Mouse (Mus musculus) cerebellum, adult 18-20 months (tissue): Measurements from ENCODE around the gene Tns1.
A peak's percentile ranks its signal among the peaks of the same experiment; 100 is the strongest.

ENCODE experiments used
- DNase-seq, 2 experiments: peaks; one replicate each; pipeline ENCODE4 v3.0.0; 2021

Gene Tns1

DNA sequence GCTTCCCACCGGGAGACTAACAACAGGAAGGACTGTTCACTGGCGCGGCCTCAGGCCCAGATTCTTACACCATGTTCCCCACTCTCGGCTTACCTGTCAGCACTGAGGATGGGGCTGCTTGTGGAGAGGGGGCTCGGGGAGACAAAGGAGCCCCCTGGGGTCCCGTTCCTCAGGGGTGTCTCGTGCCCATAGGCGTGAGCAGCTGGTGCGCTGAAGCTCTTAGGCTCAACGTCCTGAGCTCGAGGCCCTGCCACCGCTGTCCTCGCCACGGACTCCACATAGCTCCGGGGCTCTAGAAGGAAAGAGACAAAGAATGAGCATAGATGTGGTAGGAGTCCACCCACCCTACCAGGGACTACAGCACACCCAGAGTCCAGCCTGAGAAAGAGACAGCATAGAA lies 196.4 kb downstream of the Tns1 start:
- DNase-seq = no peak

DNA sequence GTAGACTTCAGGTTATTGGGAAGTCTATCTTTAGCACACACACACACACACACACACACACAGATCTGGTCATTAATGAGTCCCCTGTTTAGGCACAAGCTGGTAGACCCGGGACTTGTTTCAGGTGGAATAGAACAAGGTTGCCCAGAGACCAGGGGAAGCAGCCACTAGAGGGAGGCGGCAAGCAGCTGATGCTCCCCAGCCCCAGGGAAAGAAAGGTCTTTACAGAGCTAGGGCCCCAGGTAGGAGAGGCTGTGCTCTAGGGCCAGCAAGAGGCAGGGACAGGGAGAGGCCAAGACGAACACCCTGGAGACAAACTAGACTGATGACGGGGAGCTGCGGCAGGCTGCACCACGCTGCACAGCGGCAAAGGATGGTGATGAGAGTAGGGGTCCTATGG lies 198.0 kb downstream of the Tns1 start:
- DNase-seq = no peak

DNA sequence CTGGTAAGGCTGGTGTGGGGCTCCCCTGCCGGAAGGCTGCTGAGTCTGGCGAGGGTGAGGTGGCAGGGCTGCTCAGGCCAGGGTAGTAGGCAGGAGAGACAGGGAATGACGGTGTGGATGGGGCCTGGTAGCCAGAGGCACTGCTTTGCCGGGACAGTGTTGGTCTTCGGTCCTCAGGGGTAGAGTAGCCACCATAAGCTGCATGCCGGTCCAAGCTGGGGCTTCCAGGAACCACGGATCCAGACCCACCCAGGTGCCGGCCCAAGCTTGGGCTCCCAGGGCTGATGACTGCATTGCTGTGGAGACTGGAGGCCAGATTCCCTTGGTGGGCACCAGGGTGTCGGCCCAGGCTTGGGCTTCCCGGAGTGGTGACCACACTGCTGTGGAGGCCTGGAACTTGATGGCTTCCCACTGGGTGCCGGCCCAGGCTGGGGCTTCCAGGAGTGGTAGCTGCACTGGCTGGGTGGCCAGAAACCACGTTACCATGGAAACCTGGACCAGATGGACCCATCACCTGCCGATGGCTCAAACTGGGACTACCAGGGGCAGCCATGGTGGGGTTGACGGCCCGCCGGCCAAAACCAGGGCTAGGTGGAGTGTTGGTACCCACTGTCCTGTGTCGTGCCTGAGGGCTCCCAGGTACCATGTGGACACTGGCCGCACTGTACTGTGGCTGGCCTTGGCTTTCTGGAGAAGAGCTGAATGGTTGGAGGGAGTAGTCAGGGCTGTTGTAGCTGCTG lies 199.2 kb downstream of the Tns1 start:
- DNase-seq = no peak

DNA sequence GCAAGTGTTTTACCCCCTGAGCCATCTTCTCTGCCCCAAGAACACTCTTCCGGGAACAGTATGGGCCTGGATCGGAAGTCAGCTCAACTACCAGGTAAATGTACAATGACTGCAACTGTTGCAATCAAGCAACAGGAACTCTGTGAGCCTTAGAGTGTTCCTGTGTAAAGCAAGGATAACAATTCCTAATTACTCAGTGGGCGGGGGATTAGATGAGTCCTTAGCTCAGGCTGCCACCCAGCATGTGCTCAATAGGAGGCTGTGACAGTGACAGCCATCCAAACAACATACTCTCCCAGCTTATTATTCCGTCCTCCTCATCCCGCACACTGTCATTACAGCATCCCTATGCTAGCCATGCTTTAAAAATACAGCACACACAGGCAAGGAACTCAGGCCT lies 200.0 kb downstream of the Tns1 start:
- no peak for DNase-seq

DNA sequence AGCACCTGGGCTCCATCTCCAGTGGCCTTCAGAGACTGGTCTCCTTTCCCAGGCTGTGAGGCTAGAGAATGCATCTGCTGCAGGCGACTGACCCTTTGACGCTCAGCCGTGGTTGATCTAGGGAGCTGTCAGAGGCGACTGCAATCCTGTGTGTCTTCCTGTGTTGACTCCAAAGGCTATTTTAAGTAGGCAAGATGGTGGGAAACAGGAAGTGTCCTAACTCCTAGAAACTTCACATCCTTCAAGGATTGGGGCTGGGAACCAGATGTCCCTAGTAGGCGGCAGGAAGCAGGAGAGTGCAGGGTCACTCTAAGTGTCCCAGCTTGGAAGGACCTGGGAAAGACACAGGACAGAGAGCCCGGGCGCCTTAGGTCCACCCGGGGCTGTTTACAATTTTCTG lies 201.1 kb downstream of the Tns1 start:
- DNase-seq = no peak

DNA sequence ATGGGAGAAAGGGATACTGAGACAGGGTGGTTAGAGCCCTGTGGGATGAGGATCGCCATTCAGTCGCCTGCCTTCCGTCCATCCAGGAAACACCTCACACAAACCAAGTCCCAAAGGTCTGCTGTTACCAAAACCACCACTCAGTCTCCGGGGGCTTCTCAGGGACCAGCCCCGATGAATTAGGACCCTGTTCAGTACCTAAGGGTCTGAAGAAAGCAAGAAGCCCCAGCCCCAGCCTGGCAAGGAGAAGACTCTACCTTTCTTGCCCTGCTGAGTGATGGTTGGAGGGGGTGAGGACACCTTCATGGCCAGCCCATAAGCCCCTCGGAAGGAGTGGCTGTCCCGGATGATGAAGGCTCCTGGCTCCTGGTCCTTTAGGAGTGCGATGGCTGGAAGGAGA lies 203.5 kb downstream of the Tns1 start:
- no peak for DNase-seq

DNA sequence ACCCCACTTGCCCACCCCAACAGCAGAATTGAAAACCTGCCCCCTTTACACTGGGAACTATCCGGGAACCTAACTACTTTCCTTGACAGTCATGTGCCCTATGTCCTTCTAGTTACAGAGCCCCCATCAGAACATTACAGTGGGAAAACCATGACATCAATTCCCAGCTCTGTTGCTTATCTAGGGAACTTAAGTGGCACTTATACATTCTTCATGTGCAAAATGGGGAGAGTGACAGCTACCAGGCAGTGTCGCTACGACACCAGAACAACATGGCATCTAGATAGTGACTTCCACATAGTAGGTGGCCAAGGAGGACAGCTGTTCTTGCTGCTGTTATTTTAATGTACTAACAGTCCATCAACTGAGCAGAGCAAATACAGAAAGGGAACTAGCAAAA lies 204.3 kb downstream of the Tns1 start:
- DNase-seq = no peak

DNA sequence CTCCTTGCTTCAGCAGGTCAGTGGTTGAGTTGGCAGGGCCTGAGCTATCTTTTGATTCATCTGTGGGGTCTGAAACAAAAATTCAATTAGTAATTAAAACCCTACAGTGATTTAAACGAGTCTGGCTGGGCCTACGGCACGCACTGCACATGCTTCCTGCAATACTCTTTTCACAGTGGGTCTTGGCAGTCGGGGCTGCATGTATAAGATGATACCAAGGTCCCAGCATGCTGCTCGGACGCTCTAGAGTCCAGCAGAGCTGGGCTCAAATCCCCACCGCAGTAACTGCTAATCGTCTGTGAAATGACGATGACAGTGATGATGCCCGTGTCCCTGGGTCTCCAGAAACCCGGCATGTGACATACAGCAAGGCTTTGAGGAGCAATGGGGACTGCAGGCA lies 206.2 kb downstream of the Tns1 start:
- DNase-seq = no peak

DNA sequence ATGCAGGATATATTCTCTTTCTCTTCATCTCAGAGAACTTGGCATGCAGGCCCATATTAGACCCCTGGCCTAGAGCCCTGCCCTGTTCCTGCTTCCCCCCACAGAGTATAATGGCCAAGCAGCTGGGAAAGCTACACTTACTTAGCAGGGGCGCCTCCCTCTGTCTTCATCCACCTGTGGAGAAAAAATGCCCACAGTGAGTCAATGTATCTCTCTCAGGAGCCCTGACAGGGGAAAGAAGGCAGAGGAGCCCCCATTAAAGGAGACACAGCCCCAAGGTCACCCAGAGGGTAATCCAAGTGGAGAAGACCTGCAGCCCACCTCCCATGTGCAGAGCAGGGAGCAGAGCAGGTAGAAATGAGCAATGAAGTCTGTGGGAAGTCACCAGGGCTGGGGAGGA lies 208.0 kb downstream of the Tns1 start:
- DNase-seq = no peak

DNA sequence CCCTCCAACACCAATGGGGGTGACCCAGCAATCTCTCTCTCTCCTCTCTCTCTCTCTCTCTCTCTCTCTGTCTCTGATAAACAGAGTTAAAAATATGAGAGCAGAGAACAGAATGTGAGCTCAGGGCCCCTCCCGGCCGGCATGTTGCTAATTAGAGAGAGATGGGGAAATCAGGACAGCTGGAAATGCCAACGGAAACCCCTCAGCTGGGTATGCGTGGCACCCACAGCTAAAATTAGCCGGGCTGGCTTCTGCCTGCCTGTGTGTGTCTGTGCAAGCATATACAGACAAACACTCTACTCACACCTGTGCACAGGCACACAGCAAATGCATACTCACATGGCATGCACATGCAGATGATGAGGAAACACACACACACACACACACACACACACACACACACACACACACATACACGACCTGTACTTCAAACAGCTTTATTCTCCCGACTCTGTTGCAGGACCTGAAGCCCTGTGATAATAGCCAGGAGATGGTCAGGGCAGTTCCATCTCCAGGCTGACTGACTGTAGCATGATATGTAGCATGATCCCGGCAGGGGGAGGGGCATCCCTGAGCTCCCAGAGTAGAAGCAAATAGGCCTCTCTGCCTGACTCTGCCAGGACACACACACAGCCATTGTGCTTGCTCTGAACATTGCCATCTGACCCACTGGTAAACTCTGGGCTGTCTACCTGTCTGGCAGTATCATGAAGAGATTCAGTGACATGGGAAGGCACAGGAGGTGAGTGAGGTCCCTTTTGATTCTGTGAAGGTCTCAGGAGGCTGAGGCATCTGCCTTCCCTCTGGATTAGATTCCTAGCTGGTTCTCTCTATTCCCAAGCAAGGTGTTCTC lies 208.8 kb downstream of the Tns1 start:
- DNase-seq = no peak

DNA sequence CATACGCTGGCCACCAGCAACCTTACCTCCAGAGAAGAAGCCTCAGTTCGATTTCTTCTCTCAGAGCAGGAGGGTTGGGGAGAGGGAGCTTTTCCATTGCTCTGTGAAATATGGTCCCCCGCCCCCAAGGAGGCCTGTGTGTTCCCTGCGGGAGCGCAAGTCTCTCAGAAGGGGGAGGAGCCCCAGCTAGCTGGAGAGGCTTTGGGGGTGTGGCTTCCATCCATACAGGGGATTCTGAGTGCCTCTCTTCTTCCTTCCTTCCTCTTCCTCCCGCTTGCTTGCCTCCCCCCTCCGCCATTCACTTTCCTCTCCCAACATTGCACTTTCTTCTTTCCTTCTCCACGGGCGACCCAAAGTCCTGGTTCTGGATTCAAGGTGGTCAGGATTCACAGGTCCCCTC lies 210.2 kb downstream of the Tns1 start:
- DNase-seq = no peak

DNA sequence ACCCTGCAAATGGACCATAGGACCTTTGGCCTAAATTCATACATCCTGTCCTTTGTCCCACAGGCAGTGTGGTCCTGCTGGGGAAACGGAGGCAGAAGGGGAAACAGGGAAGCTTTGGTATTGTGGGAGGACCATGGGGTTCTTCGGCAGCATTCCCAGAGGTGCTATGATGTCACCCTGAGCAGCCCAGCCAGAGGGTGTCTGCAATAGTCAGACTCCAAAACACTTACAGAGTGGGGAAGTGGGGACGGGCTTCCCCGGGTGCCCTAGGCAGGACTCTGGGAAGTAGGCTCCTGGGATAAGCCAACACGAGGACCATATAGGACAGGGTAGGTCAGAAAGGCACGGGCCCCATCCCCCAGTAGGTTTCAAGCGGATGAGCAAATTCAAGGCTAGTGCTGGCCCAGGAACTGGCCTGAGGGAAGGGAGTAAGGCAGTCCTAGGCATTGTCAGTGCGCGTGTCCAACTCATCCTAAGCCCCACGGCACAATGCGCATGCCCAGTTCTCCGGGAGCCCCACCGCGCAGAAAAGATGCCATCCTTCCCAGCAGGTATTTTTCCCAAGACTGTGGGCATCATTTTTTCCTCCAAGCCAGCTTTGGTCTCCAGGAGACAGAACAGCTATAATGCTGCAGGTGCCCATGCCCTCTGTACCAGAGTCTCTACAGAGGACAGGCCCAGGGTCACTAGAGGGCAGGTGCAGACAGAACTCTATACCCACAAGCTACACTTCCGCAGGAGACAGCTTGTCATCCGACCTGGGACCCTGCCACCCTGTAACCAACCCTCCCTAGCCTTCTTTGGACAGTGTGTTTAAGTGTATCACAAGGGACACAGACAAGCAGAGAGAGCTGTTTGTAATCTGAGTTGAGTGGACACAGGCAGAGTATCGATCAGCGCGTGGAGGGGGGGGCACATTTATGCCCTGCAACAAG lies 210.9 kb downstream of the Tns1 start:
- DNase-seq = no peak

DNA sequence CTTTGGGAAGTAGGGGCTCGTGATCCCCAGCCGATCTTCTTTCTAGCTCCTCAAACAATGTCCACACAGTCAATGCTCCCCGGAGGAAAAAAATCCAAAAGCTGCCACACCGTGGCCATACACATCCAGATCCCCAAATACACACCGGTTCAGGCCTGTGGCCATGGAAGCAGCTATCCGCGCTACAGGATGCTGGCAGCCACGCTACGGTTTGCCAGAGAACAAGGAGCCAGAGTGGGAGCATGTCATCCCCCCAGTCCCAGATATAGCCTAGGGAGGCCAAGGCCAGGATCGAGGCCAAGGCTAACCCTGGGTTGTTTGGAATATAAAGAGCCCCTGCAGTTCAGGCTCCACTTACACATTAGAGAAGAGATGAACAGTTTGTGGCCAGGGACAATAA lies 211.8 kb downstream of the Tns1 start:
- peak; percentile 17 to 22 for DNase-seq

DNA sequence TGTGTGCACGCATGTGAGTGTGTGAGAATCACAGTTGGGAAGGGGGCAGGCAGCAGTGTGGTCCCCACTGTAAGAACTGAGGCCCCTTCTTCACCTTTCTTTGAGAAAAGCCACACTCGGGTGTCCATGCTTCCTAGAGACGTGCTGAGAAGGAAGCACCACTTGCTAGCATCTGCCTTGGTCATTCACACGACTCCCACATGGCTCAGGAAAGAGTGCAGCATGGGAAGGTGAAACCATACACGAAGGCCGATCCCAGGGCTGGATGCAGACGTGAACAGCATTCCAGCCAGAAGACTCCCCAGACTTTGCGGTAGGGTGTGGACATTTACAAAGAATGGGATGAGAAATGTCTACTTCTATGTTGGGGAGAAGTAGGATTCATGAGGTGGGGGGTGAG lies 212.3 kb downstream of the Tns1 start:
- DNase-seq = no peak

DNA sequence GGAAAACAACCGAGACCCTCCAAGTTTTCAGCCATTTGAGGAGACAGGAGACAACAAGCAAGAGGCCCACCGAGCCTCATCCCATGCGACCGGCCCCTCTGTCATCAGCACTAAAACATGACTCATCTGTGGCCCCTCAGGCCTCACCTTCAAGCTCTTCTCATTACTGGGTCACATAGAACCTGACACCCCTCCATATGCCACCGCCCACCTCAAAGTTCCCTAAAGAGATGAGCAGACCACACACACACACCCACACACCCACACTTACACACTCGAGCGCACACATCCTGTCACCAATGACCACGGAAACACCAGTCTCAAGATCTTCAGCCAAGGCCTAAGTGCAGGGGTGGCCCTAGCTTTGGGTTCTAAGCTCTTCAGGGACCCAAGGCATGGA lies 213.5 kb downstream of the Tns1 start:
- no peak for DNase-seq

DNA sequence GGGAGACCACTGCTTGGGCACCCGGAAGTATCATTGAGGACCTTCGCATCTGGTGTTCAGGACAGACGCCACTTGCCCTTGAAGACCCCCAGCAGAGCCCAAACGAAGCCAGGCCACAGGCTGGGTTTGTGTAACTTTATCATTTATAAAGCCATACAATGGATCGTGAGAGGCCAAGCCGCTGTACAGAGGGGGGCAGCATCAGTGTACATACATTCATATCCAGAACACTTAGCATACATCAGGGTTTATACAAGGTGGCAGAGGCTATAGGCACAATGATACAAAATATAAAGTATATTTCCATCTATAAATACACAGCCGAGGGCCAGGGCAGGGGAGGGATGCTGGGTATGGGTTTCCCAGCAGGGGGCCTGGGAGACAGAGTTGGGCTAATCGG lies 214.1 kb downstream of the Tns1 start:
- DNase-seq = no peak

DNA sequence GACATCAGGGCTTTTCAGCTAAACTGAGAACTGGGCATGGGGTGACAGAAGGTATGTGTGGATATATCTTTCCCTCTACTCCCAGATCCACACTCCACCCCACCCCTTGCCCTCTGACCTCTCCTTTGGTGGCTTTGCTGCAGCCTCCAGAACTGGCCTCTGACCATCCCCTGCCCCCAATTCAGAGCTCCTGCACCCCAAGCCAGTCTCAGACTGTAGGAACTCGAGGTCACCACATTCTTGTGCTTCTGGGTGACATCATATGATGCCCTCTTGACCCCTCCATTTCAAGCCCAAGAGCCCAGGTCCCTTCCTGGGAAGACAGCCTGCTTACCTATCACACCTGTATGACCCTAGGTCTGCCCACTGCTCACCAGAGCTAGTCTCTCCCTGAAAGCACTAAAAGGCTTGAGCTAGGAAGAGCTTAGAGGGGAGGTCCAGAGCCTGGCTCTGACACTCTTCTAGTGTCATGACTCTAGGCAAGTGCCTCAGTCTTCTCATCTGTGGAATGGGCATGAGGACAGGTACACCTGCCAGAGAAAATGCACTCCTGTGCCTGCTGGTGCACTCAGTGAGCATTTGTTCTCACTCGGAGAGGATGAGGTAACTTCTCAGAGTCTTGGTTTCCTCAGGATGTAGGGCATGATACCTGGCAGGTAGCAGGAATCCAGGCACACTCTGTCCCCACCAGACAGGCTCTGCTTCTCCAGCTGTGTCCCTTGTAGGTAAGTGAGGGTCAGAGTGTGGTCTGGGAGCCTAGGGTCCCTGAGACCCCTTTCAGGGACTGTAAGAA lies 214.9 kb downstream of the Tns1 start:
- no peak for DNase-seq

DNA sequence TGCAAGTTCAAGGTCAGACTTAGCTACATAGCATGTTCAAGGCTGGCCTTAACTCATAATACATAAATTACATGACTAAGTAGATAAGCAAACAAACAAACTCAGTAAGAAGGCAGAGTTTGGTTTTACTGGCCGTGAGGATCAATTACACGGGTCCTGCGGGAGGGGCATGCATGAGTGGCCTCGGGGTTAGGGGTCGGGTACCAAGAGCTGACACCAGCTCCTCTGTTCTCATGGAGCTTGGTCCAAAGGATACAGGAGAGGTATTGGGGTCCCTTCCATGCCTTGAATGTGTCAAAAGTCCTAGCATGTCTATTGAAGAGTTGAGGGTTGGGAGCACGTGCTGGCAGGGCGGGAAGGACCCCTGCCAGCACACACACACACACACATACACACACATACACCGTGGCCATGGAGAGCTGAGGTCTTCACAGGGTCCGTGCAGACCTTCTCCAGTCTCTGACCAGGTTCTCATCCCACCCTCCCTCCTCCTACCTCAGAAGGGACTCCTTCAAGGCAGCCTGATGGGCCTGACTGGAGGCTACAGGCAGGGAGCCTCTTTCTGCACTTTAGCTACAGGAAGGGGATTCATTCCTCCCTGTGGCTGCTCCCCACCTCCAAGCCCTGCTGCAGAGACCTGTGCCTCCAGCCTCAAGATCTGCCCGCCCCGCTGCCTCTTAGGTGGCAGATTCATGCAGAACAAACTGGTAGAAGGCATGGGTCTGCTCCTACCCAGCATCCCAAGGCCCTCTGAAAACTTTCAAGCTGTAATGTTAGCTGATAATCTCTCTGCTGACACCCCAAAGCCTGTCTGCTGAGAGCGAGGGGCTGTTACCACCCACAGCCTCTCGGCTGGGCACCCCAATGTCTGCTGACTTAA lies 215.9 kb downstream of the Tns1 start:
- no peak for DNase-seq

DNA sequence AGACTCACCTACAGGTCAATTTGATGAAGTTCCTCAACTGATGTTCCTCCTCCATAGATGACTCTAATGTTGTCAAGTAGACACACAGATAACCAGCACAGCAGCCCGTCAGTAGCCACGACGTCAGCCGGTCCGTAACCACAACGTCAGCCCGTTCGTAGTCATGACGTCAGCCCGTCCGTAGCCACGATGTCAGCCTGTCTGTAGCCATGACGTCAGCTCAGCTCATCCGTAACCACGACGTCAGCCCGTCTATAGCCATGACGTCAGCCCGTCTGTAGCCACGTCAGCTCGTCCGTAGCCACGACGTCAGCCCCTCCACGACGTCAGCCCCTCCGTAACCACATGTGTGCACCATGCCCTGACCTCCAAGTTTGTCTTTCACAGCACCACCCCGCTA lies 217.1 kb downstream of the Tns1 start:
- DNase-seq = no peak

DNA sequence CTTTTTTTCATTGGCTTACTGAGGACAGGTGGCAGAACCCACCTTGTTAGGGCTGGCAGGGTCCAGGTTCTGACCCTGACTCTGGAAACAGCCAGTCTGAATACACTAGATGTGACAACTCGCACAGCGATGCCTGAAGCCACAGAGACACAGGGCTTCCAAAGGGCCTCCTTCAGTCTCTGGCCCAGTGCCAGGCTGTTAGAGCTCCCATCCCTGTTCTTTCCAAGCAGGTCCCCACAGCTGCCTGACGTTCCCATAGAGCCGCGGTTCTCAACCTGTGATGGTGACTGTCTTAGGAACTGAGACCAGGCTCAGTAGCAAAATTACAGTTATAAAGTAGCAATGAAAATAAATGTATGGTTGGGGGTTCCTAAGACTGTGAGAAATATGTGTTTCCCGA lies 217.9 kb downstream of the Tns1 start:
- DNase-seq = no peak

DNA sequence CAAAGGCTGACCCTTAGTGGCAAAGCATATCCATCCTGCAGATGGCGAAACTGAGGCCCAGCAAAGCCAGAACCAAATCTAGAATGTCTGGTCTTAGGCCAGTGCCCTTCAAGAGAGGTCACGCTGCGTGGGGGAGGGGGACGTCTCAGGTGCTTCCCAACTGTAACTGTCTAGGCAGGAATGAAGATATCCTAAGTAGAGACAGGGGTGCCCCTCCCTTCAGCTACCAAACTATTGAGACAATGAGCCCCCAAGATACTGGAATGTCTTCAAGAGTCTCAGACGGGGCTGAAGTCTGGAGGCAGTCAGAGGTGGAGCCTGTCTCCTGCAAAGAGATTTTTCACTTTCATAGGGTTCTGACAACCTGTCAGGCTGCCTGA lies 218.4 kb downstream of the Tns1 start:
- no peak for DNase-seq
